Mouse (Mus musculus) gastrocnemius, adult 8-10 months (tissue): ENCODE measurements around the gene Glis1. TPM values are rescaled to one million over a fixed set of nuclear protein-coding genes. Genes with fewer than 3 reads are reported as not detected.

Experiments
- DNase-seq, 2 experiments: peaks; one replicate each; pipeline ENCODE4 v3.0.0; 2022; ENCODE audit warnings: low spot score in 2 of 2
- total RNA-seq, 4 experiments: library from RNA; stranded (reverse); gene quantifications; 2 replicates each; pipeline ENCODE4 v1.2.4; 2022

Glis1 gene
- total RNA-seq, 4 experiments from 2014 or later = 0.12 to 0.58 (median 0.31) TPM; not detected in 1

GRCm38 (mm10) chr4:107515626-107516025 lies 81.2 kb downstream of the Glis1 start:
- DNase-seq = no peak

DNA sequence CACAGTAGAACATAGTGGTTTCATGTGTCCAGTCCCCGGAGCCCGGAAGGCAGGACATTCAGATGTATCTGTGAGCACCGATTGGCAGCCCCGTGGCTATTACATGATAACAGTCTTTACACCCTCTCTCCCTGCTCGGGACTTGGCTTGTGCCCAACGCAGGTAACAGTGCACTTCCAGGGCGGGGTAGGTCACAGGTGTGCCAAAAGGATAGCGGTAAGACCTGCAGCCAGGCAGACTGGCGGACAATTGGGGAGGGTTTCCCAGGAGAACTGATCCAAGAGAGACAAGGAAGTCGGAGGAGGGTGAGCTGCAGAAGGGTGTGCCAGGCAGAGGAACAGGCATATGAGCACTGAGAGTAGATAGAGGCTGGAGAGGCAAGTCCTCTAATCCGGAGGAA lies 84.4 kb downstream of the Glis1 start:
- DNase-seq = no peak

DNA sequence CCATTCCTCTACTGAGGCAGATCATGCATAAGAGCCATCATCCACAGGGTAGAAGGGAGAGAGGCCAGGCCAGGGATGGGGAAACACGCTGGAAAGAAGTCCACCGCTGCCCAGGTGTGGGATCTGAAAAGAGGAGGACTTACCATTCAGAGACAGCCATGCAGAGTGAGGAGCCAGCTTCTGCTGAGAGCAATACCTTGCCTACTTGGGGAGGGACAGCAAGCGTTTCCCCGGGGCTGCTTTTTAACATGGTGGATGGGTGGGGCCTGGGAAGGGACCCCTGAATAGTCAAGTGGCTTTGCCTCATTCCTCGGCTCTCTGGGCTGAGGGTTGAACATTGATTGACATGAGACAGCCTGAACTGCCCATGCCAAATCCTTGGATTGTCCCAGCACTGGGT lies 85.7 kb downstream of the Glis1 start:
- no peak for DNase-seq

DNA sequence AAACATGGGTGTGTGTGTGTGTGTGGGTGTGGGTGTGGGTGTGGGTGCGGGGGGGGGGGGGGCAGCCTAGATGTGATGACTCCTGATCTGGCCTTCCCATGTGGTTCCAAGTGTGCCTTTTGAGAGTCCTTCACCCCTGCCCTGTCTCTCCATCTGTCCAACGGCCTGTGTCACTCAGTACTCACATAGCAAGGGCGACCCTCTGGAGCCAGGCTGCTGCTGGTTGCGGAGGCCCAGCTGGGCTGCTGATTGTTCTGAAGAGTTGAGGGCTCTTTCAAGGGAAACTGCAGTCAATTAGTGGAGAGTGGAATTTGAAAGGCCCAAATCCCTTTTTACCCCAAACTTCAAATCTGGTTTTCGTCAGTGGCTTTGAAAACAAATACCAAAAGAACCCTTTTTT lies 86.4 kb downstream of the Glis1 start:
- DNase-seq = peak in 1 of 2 experiments; percentile 1

DNA sequence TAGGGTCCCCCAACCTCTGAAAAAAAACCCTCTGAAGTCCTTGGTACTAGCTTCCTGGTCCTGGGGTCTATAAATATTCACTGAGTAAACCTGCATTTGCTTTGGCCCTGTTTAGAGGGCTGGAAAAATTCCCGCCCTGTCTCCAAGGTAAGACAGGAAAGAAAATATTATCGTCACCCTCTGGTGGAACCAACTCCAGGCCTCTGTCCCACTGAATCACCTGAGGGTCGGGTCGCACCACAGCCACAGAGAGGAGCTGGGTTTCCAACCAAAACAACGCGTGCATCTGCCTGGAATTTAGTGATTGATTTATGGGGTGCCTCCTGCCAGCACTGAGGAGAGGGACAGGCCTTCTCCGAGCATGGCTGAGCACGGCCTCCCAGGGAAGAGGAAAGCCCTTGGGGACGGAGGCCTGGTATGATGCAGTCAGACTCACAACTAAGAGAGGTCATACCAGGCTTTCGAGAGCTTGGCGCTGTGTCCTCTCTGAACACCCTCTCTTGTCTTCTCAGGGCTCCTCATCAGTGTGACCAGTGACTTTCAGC lies 89.3 kb downstream of the Glis1 start:
- peak in 1 of 2 experiments; percentile 1 for DNase-seq

DNA sequence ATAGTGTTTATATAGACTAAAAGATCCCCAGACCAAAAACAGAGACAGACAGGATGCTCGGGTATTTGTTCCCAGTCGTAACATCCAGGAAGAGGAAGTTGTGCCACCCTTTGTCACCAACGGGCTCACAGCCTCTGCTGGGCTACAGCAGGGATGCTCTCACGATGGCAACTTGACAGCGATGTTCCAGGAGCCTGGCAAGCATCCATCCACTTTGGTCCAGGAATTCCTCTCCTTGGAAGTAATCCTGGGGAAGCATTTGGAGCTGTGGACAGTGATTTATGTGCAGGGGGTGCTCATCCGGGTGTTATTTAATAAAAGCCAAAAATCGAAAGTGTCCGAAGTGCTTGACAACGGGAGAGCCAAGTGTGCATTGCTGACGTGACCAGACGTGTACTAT lies 100.7 kb downstream of the Glis1 start:
- DNase-seq = no peak

- no peak for DNase-seq
Observed at GRCm38 (mm10) chr4:107538116-107538515, 103.7 kb downstream of the Glis1 start.

- no peak for DNase-seq
Observed at GRCm38 (mm10) chr4:107538561-107538960, 104.2 kb downstream of the Glis1 start.

- DNase-seq = no peak
Observed at GRCm38 (mm10) chr4:107539021-107539420, 104.6 kb downstream of the Glis1 start.

DNA sequence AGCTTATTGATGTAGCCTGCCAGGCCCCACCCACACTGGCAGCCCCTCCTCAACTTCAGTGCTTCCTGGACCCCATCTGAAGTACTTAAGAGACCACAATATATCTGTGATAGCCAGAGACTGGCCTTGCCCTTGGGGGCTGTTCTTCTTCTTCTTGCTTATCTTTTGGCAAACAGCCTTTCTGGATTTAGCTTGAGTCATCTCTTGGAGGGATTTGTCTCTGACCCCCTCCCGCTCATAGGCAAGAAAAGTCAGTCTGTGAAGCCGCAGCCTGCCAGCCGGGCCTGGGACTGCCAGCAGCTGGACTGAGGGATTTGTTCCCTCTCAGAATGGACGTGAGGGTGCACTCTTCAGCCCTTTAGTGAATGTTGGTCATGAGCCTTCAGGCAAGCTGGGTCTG lies 107.4 kb downstream of the Glis1 start:
- no peak for DNase-seq

DNA sequence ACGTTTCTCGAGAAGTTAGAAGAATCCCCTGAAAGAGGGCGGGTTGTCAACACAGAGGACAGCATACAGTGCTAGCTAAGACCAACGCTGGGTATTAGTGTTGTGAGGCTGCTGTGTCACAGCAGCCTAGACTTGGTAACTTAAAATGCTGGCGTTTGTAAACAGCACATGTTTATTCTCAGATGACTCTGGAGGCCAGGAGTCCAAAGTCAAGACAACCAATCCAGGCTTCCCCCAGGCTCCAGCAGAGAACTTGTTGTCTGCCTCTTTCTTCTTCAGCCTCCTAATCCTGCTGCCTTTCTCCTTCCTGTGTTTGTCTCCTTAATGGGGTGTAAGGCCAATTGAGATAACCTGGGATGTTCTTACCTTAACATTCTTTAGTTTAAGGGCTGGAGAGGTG lies 110.5 kb downstream of the Glis1 start:
- no peak for DNase-seq

GRCm38 (mm10) chr4:107545726-107546125 lies 111.3 kb downstream of the Glis1 start:
- DNase-seq = no peak

DNA sequence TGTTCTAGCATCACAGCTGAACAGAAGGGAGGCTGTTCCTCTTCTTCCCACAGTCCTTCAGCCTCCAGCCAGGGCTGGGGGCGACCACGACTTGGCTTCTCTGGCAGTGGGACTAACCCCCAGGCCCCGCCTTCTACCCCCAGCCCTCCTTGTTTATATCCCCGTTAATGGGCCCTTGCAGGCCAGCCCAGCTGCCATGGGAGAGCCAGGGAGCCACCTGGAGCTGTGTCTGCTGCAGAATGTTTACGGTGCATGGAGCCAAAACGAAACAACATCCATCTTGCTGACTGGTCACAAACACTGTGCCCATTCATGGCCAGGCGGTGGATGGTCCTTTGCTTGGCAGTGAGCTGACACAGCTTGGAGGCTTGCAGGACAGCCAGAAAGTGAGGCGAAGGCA lies 112.1 kb downstream of the Glis1 start:
- no peak for DNase-seq

GRCm38 (mm10) chr4:107550096-107550495 lies 115.7 kb downstream of the Glis1 start:
- no peak for DNase-seq

GRCm38 (mm10) chr4:107550546-107550945 lies 116.2 kb downstream of the Glis1 start:
- no peak for DNase-seq

DNA sequence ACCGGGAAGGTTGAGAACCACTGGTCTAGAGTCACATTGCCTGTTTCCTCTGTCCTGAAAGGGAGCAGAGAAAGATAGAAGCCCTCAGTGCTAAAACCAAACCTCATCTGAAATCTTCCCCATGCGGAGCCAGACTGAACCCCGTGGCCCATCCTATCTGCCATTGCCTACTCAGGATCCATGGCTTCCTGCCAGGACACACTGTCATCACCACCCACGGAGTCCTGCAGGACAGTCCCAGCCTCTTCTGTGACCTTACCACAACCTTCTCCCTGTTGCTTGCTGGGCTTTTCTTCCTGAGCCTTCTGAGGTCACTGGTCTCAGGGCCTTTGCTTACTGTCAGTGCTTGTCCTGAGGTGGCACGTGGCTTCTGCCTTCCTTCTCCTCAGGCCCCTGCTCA lies 118.3 kb downstream of the Glis1 start:
- DNase-seq = no peak

- DNase-seq = no peak
Observed at GRCm38 (mm10) chr4:107553774-107554173, 119.4 kb downstream of the Glis1 start.

DNA sequence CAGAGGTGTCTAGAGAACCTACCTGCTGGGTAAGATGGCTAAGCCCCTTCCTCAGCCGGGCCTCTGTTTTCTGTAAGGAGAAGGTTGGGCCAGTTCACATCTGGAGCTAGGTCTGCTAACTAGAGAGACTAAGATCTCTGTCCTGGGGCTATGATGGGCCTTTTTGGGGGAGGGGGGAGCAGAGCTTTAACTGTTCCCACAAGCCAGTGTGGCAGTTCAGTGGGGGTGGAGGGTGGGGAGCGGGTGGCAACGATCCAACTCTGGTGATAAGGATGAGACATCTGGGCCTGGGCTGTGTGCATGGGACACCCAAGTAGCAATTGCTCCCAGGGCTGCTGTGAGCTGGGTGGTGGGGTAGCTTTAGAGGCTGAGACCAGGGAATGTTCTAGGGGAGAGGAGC lies 124.4 kb downstream of the Glis1 start:
- DNase-seq = no peak

GRCm38 (mm10) chr4:107561056-107561455 lies 126.7 kb downstream of the Glis1 start:
- DNase-seq = no peak

DNA sequence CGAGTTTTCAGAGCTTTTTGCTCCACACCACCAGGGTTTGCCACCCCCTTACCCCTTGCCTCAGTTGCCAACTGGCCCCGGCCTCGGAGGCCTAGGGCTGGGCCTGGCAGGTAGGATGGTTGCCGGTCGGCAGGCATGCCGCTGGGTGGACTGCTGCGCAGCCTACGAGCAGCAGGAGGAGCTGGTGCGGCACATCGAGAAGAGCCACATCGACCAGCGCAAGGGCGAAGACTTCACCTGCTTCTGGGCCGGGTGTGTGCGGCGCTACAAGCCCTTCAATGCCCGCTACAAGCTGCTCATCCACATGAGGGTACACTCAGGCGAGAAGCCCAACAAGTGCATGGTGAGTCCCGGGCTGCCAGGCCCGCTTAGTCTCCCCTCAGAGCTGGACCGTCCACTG lies 133.8 kb downstream of the Glis1 start:
- DNase-seq = no peak

- no peak for DNase-seq
Observed at GRCm38 (mm10) chr4:107568881-107569443, 134.6 kb downstream of the Glis1 start.

GRCm38 (mm10) chr4:107570329-107571014 lies 136.1 kb downstream of the Glis1 start:
- DNase-seq = no peak

DNA sequence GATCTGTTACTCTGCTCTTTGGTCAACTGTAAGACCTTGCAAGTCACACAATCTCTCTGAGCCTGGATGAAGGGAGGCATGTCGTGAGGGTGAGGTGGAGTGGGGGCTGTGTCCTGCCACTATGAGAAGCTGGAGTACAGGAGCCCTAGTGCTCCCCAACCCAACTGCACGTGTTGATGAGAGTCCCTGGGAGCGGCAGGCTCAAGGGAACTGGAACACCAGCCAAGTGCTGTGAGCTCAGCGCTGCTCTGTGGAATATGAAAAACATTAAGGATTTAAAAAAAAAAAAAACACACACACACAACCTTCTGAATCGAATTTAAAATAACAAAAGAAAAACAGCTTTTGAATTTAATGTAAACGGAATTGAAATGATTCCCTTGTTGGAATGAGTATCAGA lies 141.4 kb downstream of the Glis1 start:
- no peak for DNase-seq
